Mouse (Mus musculus): ENCODE results near the gene Pigm.

DNA sequence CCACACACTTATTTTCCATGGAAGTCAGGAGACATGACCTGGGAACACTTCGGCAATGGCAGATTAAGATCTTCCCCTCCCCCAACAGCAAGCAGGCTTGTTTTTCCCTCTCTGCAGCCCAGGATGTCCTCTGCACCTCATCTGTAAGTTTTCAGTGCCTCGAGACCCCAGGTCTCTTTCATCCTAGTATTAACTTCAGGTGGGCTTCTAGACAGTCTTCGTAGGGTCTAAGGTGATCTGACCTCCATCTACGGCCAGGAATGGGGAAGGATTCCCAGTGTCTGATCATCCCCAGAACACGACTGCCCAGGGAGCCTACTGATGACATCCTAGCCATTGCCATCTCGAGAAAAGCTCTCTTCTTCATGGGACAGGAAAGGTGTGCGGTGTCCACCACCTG, 47.9 kb upstream of the Pigm start:
- no peak for TF ChIP-seq CTCF (IDR thresholded peaks at IDR 0.05; ENCODE audit: low read depth, low read length)
- TF ChIP-seq POLR2AphosphoS5 (IDR thresholded peaks at IDR 0.05; ENCODE audit: insufficient replicate concordance, low read depth, low read length): no peak
- TF ChIP-seq GATA1 (IDR thresholded peaks at IDR 0.05; ENCODE audit: borderline replicate concordance, low read length): no peak
